13 mouse cellular contexts compared by ENCODE assay signal in genomic region chr9:70263134-70263533, GRCm38 (mm10). TPM values are rescaled to one million over a fixed set of nuclear protein-coding genes. Genes with fewer than 3 reads are reported as not detected.
DNase-seq lines count a peak whose midpoint lies in the region; ATAC-seq and TF ChIP-seq lines count a peak whose summit lies in the region.
"Had no signal": no experiment of that assay in that cellular context is flagged by ENCODE, and none has a peak within 500 bp of the region (broad histone marks: within the 10 kb centered on the region; RNA-seq: fewer than 3 reads in every experiment).

No protein-coding gene starts in this region.

- TF ChIP-seq CTCF in lung, embryonic 14.5 days (IDR thresholded peaks at IDR 0.05; ENCODE audit: low read depth) = no peak
- no peak for TF ChIP-seq CTCF in olfactory bulb, adult 2 months (IDR thresholded peaks at IDR 0.05; ENCODE audit: insufficient read depth, low read depth, low read length)

- peak overlapping the region; percentile 34; the same call in 1 of the 2 replicates for H3K9ac ChIP-seq in heart, embryonic 11.5 days (ENCODE audit: low read depth, low read length)
- no peak overlapping the region for H3K9ac ChIP-seq in lung, embryonic 14.5 days
- H3K9ac ChIP-seq in embryonic facial prominence, embryonic 13.5 days = no peak overlapping the region
- H3K9ac ChIP-seq: forebrain, embryonic 15.5 days; hindbrain, embryonic 14.5 days; midbrain, embryonic 12.5 days had no signal

- TF ChIP-seq POLR2A in olfactory bulb, adult 2 months (IDR thresholded peaks at IDR 0.05; ENCODE audit: insufficient read depth, low read depth, low read length) = no peak

- H3K36me3 ChIP-seq in heart, embryonic 11.5 days (ENCODE audit: control insufficient read depth, insufficient read depth, low read length) = no peaks in the 10 kb centered on the region
- no peaks in the 10 kb centered on the region for H3K36me3 ChIP-seq in lung, embryonic 14.5 days (ENCODE audit: insufficient read depth)
- H3K36me3 ChIP-seq in embryonic facial prominence, embryonic 13.5 days = no peaks in the 10 kb centered on the region
- H3K36me3 ChIP-seq: forebrain, embryonic 15.5 days; midbrain, embryonic 12.5 days had no signal

- DNase-seq in heart, postnatal 4 days = no peak
- peak; percentile 13 for DNase-seq in lung, embryonic 14.5 days
- no peak for DNase-seq in lung, adult 18-20 months
- DNase-seq in left cerebral cortex, postnatal 36 days (ENCODE audit: low spot score in 2 of 2) = no peak
- no peak for DNase-seq in left cerebral cortex, postnatal 10 days (ENCODE audit: extremely low spot score in 1 of 2, low spot score in 2 of 2)
- DNase-seq: cerebellum, adult 9-11 months; thymus, postnatal 25 days had no signal

- H3K4me2 ChIP-seq in heart, embryonic 11.5 days = peak overlapping the region; percentile 40
- H3K4me2 ChIP-seq in lung, embryonic 14.5 days = no peak overlapping the region
- no peak overlapping the region for H3K4me2 ChIP-seq in embryonic facial prominence, embryonic 13.5 days
- H3K4me2 ChIP-seq: forebrain, embryonic 15.5 days; hindbrain, embryonic 14.5 days; midbrain, embryonic 12.5 days had no signal

- H3K4me1 ChIP-seq in heart, embryonic 11.5 days (ENCODE audit: control insufficient read depth, insufficient read depth, low read length) = peaks cover 21% of the 10 kb centered on the region
- peaks cover 19% of the 10 kb centered on the region for H3K4me1 ChIP-seq in lung, embryonic 14.5 days (ENCODE audit: insufficient read depth)
- H3K4me1 ChIP-seq in embryonic facial prominence, embryonic 13.5 days = peaks cover 46% of the 10 kb centered on the region
- H3K4me1 ChIP-seq in olfactory bulb, adult 2 months (ENCODE audit: control insufficient read depth, insufficient read depth, low read length) = peaks cover 34% of the 10 kb centered on the region

- 44% methylated on average over 8 of the region's 8 CpGs for WGBS in heart, embryonic 11.5 days (ENCODE audit: insufficient replicate concordance)
- WGBS in lung, embryonic 14.5 days = 51% methylated on average over 8 of the region's 8 CpGs
- 34% methylated on average over 8 of the region's 8 CpGs for WGBS in embryonic facial prominence, embryonic 13.5 days
- WGBS in olfactory bulb, adult 2 months = 28% methylated on average over 8 of the region's 8 CpGs

- intact Hi-C loops in left cerebral cortex, postnatal 36 days (cut with DNase I) = loop anchor here (5.0 kb wide), 1 partner anchor 56 kb away; the partner anchor contains the start of gene Myo1e
- intact Hi-C loops in left cerebral cortex, postnatal 10 days (cut with DNase I) = no loop called here

- no peak overlapping the region for H3K4me3 ChIP-seq in heart, embryonic 11.5 days (ENCODE audit: low read depth, low read length)
- H3K4me3 ChIP-seq in lung, embryonic 14.5 days (ENCODE audit: low read depth, low read length) = no peak overlapping the region
- no peak overlapping the region for H3K4me3 ChIP-seq in embryonic facial prominence, embryonic 13.5 days
- no peak overlapping the region for H3K4me3 ChIP-seq in olfactory bulb, adult 2 months (ENCODE audit: insufficient read depth, low read depth, low read length)
- H3K4me3 ChIP-seq: forebrain, embryonic 15.5 days; midbrain, embryonic 12.5 days had no signal

- no peaks in the 10 kb centered on the region for H3K9me3 ChIP-seq in heart, embryonic 11.5 days (replicated peaks; ENCODE audit: control insufficient read depth, low read length)
- no peaks in the 10 kb centered on the region for H3K9me3 ChIP-seq in lung, embryonic 14.5 days (ENCODE audit: low read depth, low read length)
- H3K9me3 ChIP-seq in embryonic facial prominence, embryonic 13.5 days = no peaks in the 10 kb centered on the region
- H3K9me3 ChIP-seq: forebrain, embryonic 15.5 days; midbrain, embryonic 12.5 days had no signal

- H3K27ac ChIP-seq in heart, embryonic 11.5 days (ENCODE audit: low read depth, low read length) = peak overlapping the region; percentile 41; the same call in 1 of the 2 replicates
- no peak overlapping the region for H3K27ac ChIP-seq in lung, embryonic 14.5 days (ENCODE audit: low read depth)
- H3K27ac ChIP-seq in embryonic facial prominence, embryonic 13.5 days = 0 out of 2 replicates have a peak overlapping the region, but pooled peaks have one; percentile 1
- peak overlapping the region; percentile 94 for H3K27ac ChIP-seq in olfactory bulb, adult 2 months (ENCODE audit: insufficient read depth, low read depth, low read length)
- H3K27ac ChIP-seq: forebrain, embryonic 15.5 days; hindbrain, embryonic 14.5 days; midbrain, embryonic 12.5 days had no signal

- H3K27me3 ChIP-seq in heart, embryonic 11.5 days (ENCODE audit: control insufficient read depth, insufficient read depth, low read length) = no peaks in the 10 kb centered on the region
- H3K27me3 ChIP-seq in lung, embryonic 14.5 days (ENCODE audit: insufficient read depth, low read length) = no peaks in the 10 kb centered on the region
- no peaks in the 10 kb centered on the region for H3K27me3 ChIP-seq in embryonic facial prominence, embryonic 13.5 days
- H3K27me3 ChIP-seq: forebrain, embryonic 15.5 days; midbrain, embryonic 12.5 days had no signal

- ATAC-seq in heart, embryonic 11.5 days (replicated peaks; ENCODE audit: insufficient number of reproducible peaks, low FRiP score, low TSS enrichment) = no peak
- no peak for ATAC-seq in lung, embryonic 14.5 days (ENCODE audit: insufficient read depth)
- no peak for ATAC-seq in embryonic facial prominence, embryonic 13.5 days (ENCODE audit: insufficient number of reproducible peaks, insufficient read depth, low FRiP score, low TSS enrichment, low read depth)
- ATAC-seq: forebrain, embryonic 15.5 days had no signal

RNA-seq across cellular contexts. Expression of gene Myo1e, which starts 56.0 kb away (rescaled TPM):
- polyA plus RNA-seq in heart, embryonic 11.5 days (2014; fragmentation: Nextera tagmentation; extraction: Ambion mirVana) = 10.7 and 11.2 TPM in 2 replicates
- 10 to 100 TPM; 23.6 to 27.6 TPM for total RNA-seq in heart, postnatal 4 days (2021)
- polyA plus RNA-seq in lung, embryonic 14.5 days (2014; fragmentation: Nextera tagmentation; extraction: Ambion mirVana) = 27.6 and 31.4 TPM in 2 replicates
- polyA plus RNA-seq in embryonic facial prominence, embryonic 13.5 days (2015; fragmentation: Nextera tagmentation; extraction: Ambion mirVana) = 23.2 and 24.5 TPM in 2 replicates
- not detected in 2 replicates for polyA plus RNA-seq in olfactory bulb, adult 2 months (2012; ENCODE audit: insufficient read depth, insufficient read length, low replicate concordance, missing spikeins)
- 10 to 100 TPM; 14.6 to 14.7 TPM for total RNA-seq in left cerebral cortex, postnatal 36 days (2021)
- 1 to 10 TPM; 7.6 to 9.9 TPM for total RNA-seq in left cerebral cortex, postnatal 10 days (2021)

Comparison
In these comparisons a context has a peak if more than half of its experiments do, and no peak if none do; other contexts are left out.
1. RNA of gene Myo1e, which starts 56.0 kb away (polyA plus RNA-seq): 27.6 to 31.4 TPM in lung, embryonic 14.5 days, 23.2 to 24.5 TPM in embryonic facial prominence, embryonic 13.5 days and 10.7 to 11.2 TPM in heart, embryonic 11.5 days; not detected in olfactory bulb, adult 2 months; every median in the first group is over 10 times any median in the second.